Mouse (Mus musculus): ENCODE measurements around the gene Slc12a1.

Gene Slc12a1

DNA sequence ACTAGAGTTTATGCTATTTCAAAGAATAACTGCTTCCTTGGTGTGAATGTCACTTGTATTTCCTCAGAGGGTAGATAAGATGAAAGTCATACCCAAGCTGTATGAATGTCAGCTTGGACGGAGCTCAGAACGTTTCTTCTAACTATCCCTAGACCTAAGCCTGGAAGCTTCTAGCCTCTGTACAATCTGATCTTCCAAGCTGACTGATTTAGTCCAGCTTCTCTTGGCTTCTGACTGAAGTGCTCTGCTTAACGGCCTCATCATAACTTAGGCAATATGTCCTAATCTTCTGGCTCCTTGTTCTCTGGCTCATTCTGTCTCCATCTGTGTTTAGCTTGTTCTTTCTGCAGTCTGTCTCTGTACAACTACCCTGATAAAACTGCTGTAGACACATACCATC lies 102.3 kb downstream of the Slc12a1 start:
- DNase-seq (ENCODE audit: low read depth, low spot score): no peak

- no peak for DNase-seq (ENCODE audit: low read depth, low spot score)
Observed at GRCm38 (mm10) chr2:125255886-125256285, 103.6 kb downstream of the Slc12a1 start.

DNA sequence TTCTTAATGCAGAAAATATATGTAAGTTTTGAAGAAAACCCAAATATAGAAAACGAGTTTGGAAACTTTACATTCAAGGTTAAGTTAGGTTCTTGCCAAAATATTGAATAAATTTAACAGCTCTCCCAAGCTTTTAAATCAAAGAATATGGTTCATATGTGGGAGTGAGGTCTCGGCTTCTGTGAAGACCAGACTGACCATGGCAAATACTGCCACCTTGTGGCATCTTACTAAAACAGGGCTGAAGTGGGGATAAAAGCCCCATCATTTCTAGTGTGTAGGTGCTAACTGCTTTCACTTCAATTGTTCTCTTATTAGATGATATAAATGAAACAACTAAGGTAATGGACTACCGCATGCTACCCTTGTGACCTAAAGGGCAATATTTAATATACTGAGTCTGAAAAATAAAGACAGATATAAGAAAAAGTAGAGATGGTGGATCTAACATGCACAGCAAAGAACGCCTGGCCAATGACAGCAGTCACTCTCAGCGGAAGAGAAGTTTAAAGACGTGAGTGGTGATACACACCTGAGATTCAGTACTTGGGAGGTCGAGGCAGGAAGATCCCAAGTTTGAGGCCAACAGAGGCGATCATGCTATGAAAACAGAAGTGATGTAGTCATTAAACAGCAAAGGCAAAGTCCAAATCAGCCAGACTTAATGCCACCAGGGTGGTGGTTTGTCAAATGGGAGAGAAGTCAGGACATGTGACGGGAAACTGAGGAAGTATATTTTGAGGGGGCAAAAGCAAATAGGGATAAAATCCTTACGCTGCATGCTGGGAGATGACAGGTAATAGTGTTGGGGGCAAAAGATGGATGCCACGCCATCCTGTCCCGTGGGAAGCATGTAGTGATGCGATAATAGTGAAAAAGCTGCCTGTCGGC lies 107.2 kb downstream of the Slc12a1 start:
- DNase-seq (ENCODE audit: low read depth, low spot score): no peak

DNA sequence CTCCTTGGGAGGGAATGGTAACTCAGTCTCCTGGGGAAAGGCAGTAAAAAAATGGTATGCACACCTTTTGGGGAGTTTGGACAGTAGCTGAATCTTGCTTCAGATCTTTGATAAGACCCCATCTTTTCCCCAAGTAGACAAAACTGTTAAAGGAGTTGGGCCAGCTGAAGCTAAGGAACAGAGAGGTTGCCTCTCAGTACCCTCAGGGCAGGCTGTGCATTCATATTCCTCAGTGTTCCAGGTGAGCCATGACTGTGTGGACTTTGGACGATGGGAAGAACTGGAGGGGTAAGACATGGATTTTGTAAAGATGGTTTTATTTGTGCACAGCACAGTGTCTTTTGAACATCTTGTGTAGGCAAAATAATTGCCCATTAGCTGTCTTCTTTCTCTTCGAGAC lies 108.0 kb downstream of the Slc12a1 start:
- no peak for DNase-seq (ENCODE audit: low read depth, low spot score)

DNA sequence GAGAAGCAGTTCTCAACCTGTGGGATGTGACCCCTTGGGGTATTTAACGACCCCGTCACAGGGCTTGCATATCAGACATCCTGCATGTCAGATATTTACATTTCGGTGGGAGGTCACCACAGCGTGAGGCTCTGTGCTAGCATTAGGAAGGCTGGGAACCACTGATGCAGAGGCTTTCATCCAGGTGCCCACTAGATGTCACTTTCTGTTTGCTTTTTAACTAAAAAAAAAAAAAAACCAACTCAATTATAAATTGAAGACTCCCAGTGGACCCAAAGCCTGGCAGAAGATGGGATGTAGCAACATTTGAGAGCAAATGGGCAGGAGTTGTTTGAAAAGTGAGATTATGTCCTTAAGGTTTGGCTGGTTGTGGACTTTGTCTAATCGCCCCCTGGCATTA lies 110.8 kb downstream of the Slc12a1 start:
- DNase-seq (ENCODE audit: low read depth, low spot score): no peak

DNA sequence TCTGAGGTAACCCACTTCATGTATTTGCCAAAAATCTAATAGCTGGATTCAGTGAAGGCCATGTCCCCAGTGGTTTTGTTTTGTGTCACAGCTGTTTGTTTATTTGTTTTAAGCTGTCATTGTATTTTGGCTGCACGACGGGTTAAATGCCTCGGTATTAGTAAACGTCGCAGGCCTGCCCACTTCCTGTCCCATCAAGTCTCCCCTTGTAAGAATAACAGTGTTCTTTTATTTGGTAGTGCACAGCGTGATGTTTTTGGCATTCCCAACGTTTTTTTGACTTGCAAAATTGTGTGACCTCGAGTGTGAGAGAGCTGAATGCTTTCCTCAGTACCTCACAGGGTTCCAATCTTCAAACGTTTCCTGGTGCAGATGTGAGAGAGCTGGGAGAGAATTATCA lies 111.4 kb downstream of the Slc12a1 start:
- DNase-seq (ENCODE audit: low read depth, low spot score): no peak

GRCm38 (mm10) chr2:125268876-125269275 lies 116.6 kb downstream of the Slc12a1 start:
- no peak for DNase-seq (ENCODE audit: low read depth, low spot score)

GRCm38 (mm10) chr2:125275617-125276016 lies 123.3 kb downstream of the Slc12a1 start:
- DNase-seq (ENCODE audit: low read depth, low spot score): no peak

DNA sequence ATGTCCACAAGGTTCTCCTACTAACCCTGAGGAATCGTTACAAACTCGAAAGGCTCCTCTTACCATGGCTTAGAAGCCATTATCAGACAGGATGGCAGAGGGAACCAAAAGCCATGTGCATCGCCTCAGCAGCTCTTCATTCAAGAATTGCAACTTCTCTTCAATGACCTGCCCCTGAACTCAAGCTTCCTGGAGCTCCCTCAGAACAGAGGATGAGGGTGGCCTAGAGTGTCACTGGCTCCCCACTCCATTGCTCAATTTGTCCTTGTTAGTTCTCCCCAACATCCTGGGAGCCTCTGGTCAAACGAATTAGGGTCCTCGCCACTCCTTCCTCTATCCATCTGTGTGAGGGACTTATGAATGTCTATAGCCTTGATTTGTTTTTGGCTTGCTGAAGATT lies 124.4 kb downstream of the Slc12a1 start:
- no peak for DNase-seq (ENCODE audit: low read depth, low spot score)

GRCm38 (mm10) chr2:125278474-125278873 lies 126.2 kb downstream of the Slc12a1 start:
- no peak for DNase-seq (ENCODE audit: low read depth, low spot score)

All from telencephalon, adult 2 months (tissue).